Mouse (Mus musculus): ENCODE measurements at regions not wholly inside any gene's neighbourhood (a gene's known extent, or its start where the extent isn't known, plus 50 kb on each side); places are given as distances from the start of the nearest gene placed in this dataset.

DNA sequence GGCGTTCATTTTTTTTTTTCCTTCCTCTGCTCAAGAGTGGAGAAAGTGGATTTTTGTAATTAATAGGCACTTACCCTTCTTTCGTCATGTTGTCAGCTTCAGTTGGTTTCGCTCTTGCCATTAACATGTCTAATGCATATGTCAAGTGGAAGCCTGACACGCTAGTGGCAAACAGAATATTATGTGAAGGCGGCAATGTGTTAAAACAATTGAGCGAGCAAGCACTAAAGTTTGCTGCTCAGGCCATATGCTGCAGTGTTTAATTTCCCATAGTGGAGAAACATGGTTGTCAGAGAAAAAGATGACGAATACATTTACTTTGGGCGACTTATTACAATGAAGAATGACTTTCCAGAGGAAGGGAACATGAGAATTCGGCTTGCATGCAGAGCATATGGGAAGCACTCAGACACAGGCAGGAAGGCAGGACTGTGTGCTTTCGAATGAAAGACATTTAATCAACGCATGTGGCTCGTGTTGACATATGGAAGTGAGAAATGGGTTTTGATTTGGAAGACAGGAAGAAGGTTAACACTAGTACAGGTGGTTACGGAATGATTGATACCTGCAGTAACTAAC lies 134.1 kb downstream of the Icos start:
- TF ChIP-seq FLI1 (IDR thresholded peaks at IDR 0.05; ENCODE audit: low read length) (no peak), GATA1 (IDR thresholded peaks at IDR 0.05; ENCODE audit: borderline replicate concordance, low read length) (no peak)

All from megakaryocyte, embryonic 14.5 days (primary cell).